ENCODE assay signal across 10 mouse cellular contexts in the genomic region with DNA sequence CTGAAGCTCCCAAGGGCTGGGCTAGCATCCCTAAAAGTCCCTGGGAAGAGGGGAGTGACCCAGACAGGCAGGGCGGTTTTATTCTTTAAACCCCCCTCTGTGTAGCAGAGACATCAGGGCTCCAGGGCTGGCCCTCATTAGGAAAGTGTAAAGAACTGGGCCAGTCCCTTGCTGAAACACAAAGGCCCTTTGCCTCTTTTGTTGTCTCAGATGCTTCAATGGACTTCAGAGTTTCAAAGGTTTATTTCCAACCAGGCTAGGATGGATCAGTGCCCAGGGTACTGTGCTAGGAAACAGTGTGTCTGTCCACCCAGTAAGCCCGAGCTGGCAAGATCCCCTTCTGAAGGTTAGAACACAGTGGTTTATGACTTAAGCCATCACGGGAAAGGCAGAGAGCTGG. TPM values are rescaled to one million over a fixed set of nuclear protein-coding genes. Genes with fewer than 3 reads are reported as not detected.
A peak's percentile ranks its signal among the peaks of the same experiment; 100 is the strongest.
DNase-seq lines count a peak whose midpoint lies in the region; ATAC-seq lines count a peak whose summit lies in the region.
"Had no signal": no experiment of that assay in that cellular context is flagged by ENCODE, and none has a peak within 500 bp of the region (broad histone marks: within the 10 kb centered on the region; RNA-seq: fewer than 3 reads in every experiment).

No protein-coding gene starts in this region.

- intact Hi-C loops in heart, postnatal 14 days (cut with DNase I) = no loop called here

- ATAC-seq in forebrain, embryonic 11.5 days (replicated peaks; ENCODE audit: low FRiP score) = peak; percentile 83

- peaks cover 12% of the 10 kb centered on the region for H3K4me1 ChIP-seq in forebrain, embryonic 11.5 days (replicated peaks; ENCODE audit: control insufficient read depth, insufficient read depth, low read length)
- H3K4me1 ChIP-seq: limb, embryonic 13.5 days had no signal

- DNase-seq in heart, adult 11 months = peak; percentile 84
- DNase-seq in heart, postnatal 14 days = no peak
- DNase-seq in forebrain, embryonic 11.5 days (ENCODE audit: low spot score) = peak; percentile 61
- peak; percentile 75 for DNase-seq in layer of hippocampus, adult 9-11 months
- peak; percentile 60 for DNase-seq in retina, embryonic 14.5 days (ENCODE audit: low spot score)
- DNase-seq in thymus, postnatal 14 days = no peak
- DNase-seq in ovary, postnatal 10 days (ENCODE audit: low spot score) = no peak
- DNase-seq in thymus, postnatal 25 days = no peak

- no peaks in the 10 kb centered on the region for H3K36me3 ChIP-seq in forebrain, embryonic 11.5 days (ENCODE audit: control insufficient read depth, insufficient read depth, low read length)
- H3K36me3 ChIP-seq: limb, embryonic 13.5 days had no signal

- no peaks in the 10 kb centered on the region for H3K27me3 ChIP-seq in forebrain, embryonic 11.5 days (ENCODE audit: control insufficient read depth, insufficient read depth, low read length)
- H3K27me3 ChIP-seq: limb, embryonic 13.5 days had no signal

- no peaks in the 10 kb centered on the region; the same call in 1 of the 2 replicates for H3K9me3 ChIP-seq in forebrain, embryonic 11.5 days (ENCODE audit: control insufficient read depth, low read length)
- H3K9me3 ChIP-seq: limb, embryonic 13.5 days had no signal

- 8% methylated on average over 3 of the region's 3 CpGs for WGBS in forebrain, embryonic 11.5 days

- no peak overlapping the region for H3K4me3 ChIP-seq in forebrain, embryonic 11.5 days (ENCODE audit: low read depth, low read length)
- H3K4me3 ChIP-seq: limb, embryonic 13.5 days; myocyte had no signal

- peak overlapping the region; percentile 8 for H3K27ac ChIP-seq in forebrain, embryonic 11.5 days (ENCODE audit: low read depth, low read length)
- H3K27ac ChIP-seq: limb, embryonic 13.5 days had no signal

- H3K4me2 ChIP-seq in forebrain, embryonic 11.5 days (ENCODE audit: low read depth, low read length, severe bottlenecking) = peak overlapping the region; percentile 0; the same call in 1 of the 2 replicates
- H3K4me2 ChIP-seq: limb, embryonic 13.5 days had no signal

- H3K9ac ChIP-seq in forebrain, embryonic 11.5 days (ENCODE audit: low read length) = no peak overlapping the region; the same call in 1 of the 2 replicates
- H3K9ac ChIP-seq: limb, embryonic 13.5 days had no signal

RNA-seq across cellular contexts. Expression of a gene that starts 30.7 kb away (rescaled TPM):
- not detected for total RNA-seq in heart, postnatal 14 days (2021)
- polyA plus RNA-seq in forebrain, embryonic 11.5 days (2014; fragmentation: Nextera tagmentation; extraction: Ambion mirVana) = 32.1 and 34.5 TPM in 2 replicates

Comparison
In these comparisons a context has a peak if more than half of its experiments do, and no peak if none do; other contexts are left out.
1. DNase-seq: peak in heart, adult 11 months (single experiment), forebrain, embryonic 11.5 days (single experiment), layer of hippocampus, adult 9-11 months (single experiment) and retina, embryonic 14.5 days (single experiment); none in heart, postnatal 14 days (0 of 2), thymus, postnatal 14 days (single experiment), ovary, postnatal 10 days (single experiment) and thymus, postnatal 25 days (single experiment).